Mouse (Mus musculus) E14TG2a.4 (cell line): ENCODE measurements around the gene Ergic1.

ENCODE experiments used
- H3K27me3 ChIP-seq: 2 replicates; pipeline ENCODE4 v1.6.1; 2014; ENCODE audit warnings: low read length, control low read depth; ENCODE audit not compliant: insufficient read depth
- H3K36me3 ChIP-seq: 2 replicates; pipeline ENCODE4 v1.6.1; 2014; ENCODE audit warnings: low read length, control low read depth; ENCODE audit not compliant: insufficient read depth
- H3K4me1 ChIP-seq: replicated peaks from 2 replicates; pipeline ENCODE4 v1.6.1; 2014; ENCODE audit warnings: low read depth, low read length, control low read depth
- H3K4me3 ChIP-seq: replicated peaks from 2 replicates; pipeline ENCODE4 v1.5.1; 2014; ENCODE audit warnings: mild to moderate bottlenecking, low read length
- H3K9me3 ChIP-seq: 2 replicates; pipeline ENCODE4 v1.6.1; 2014; ENCODE audit warnings: low read length, control low read depth
- CTCF ChIP-seq: conservative IDR thresholded peaks from 2 replicates; pipeline ENCODE4 v1.5.1; 2014; ENCODE audit warnings: low read length
- NANOG ChIP-seq: IDR thresholded peaks from 2 replicates; pipeline ENCODE4 v1.6.1; 2014; ENCODE audit warnings: borderline replicate concordance, low read length, mixed read lengths
- POU5F1 ChIP-seq: IDR thresholded peaks from 2 replicates; pipeline ENCODE4 v1.6.1; 2014; ENCODE audit warnings: low read length, borderline replicate concordance

Ergic1 gene

GRCm38 (mm10) chr17:26624999-26625398 is 63.7 kb downstream of the Ergic1 start:
- no peaks in the 10 kb centered on the region for H3K9me3 ChIP-seq
- no peaks in the 10 kb centered on the region for H3K27me3 ChIP-seq
- no peak overlapping the region for H3K4me3 ChIP-seq
- H3K4me1 ChIP-seq: peaks cover 23% of the 10 kb centered on the region; the same call in 1 of the 2 replicates
- no peak for TF ChIP-seq NANOG
- no peak for TF ChIP-seq POU5F1
- no peak for TF ChIP-seq CTCF
- peaks cover 93% of the 10 kb centered on the region for H3K36me3 ChIP-seq

- Histone ChIP-seq H3K36me3 (peaks cover 95% of the 10 kb centered on the region), H3K4me1 (peaks cover 22% of the 10 kb centered on the region; the same call in 1 of the 2 replicates), H3K27me3 (no peaks in the 10 kb centered on the region), H3K4me3 (no peak overlapping the region), H3K9me3 (no peaks in the 10 kb centered on the region)
- no peak for TF ChIP-seq POU5F1
- no peak for TF ChIP-seq CTCF
- no peak for TF ChIP-seq NANOG
Measured at GRCm38 (mm10) chr17:26625521-26626010, 64.3 kb downstream of the Ergic1 start.

- peaks cover 33% of the 10 kb centered on the region for H3K4me1 ChIP-seq
- no peak for TF ChIP-seq NANOG
- TF ChIP-seq CTCF: no peak
- no peaks in the 10 kb centered on the region for H3K27me3 ChIP-seq
- no peaks in the 10 kb centered on the region for H3K9me3 ChIP-seq
- H3K36me3 ChIP-seq: peaks cover 99% of the 10 kb centered on the region
- no peak overlapping the region for H3K4me3 ChIP-seq
Measured at GRCm38 (mm10) chr17:26628479-26628878, 67.2 kb downstream of the Ergic1 start.

GRCm38 (mm10) chr17:26628936-26629335 is 67.6 kb downstream of the Ergic1 start:
- TF ChIP-seq CTCF: no peak
- TF ChIP-seq NANOG: no peak
- TF ChIP-seq POU5F1: no peak
- H3K36me3 ChIP-seq: peaks cover 99% of the 10 kb centered on the region
- H3K27me3 ChIP-seq: no peaks in the 10 kb centered on the region
- H3K4me3 ChIP-seq: no peak overlapping the region
- no peaks in the 10 kb centered on the region for H3K9me3 ChIP-seq
- H3K4me1 ChIP-seq: peaks cover 33% of the 10 kb centered on the region

- Histone ChIP-seq H3K36me3 (peaks cover 97% of the 10 kb centered on the region), H3K4me1 (peaks cover 33% of the 10 kb centered on the region), H3K9me3 (no peaks in the 10 kb centered on the region), H3K4me3 (no peak overlapping the region), H3K27me3 (no peaks in the 10 kb centered on the region)
- TF ChIP-seq NANOG (no peak), CTCF (no peak), POU5F1 (no peak)
Measured at GRCm38 (mm10) chr17:26631811-26632327, 70.6 kb downstream of the Ergic1 start.

GRCm38 (mm10) chr17:26633186-26633585 is 71.9 kb downstream of the Ergic1 start:
- Histone ChIP-seq H3K9me3 (no peaks in the 10 kb centered on the region), H3K36me3 (peaks cover 95% of the 10 kb centered on the region), H3K4me3 (0 out of 2 replicates have a peak overlapping the region, but pooled peaks have one; percentile 32), H3K27me3 (no peaks in the 10 kb centered on the region), H3K4me1 (peaks cover 30% of the 10 kb centered on the region)
- no peak for TF ChIP-seq CTCF
- TF ChIP-seq NANOG: no peak
- TF ChIP-seq POU5F1: no peak

GRCm38 (mm10) chr17:26633926-26634325 is 72.6 kb downstream of the Ergic1 start:
- TF ChIP-seq CTCF (no peak), NANOG (no peak), POU5F1 (no peak)
- Histone ChIP-seq H3K9me3 (no peaks in the 10 kb centered on the region), H3K4me3 (no peak overlapping the region), H3K27me3 (no peaks in the 10 kb centered on the region), H3K4me1 (peaks cover 25% of the 10 kb centered on the region), H3K36me3 (peaks cover 95% of the 10 kb centered on the region)

- Histone ChIP-seq H3K4me1 (peaks cover 24% of the 10 kb centered on the region), H3K27me3 (no peaks in the 10 kb centered on the region), H3K9me3 (no peaks in the 10 kb centered on the region), H3K36me3 (peaks cover 95% of the 10 kb centered on the region), H3K4me3 (no peak overlapping the region)
- TF ChIP-seq NANOG (no peak), CTCF (no peak), POU5F1 (no peak)
Measured at GRCm38 (mm10) chr17:26634539-26634938, 73.2 kb downstream of the Ergic1 start.

GRCm38 (mm10) chr17:26635951-26636350 is 74.7 kb downstream of the Ergic1 start:
- TF ChIP-seq POU5F1 (no peak), CTCF (no peak), NANOG (no peak)
- Histone ChIP-seq H3K36me3 (peaks cover 95% of the 10 kb centered on the region), H3K4me1 (peaks cover 24% of the 10 kb centered on the region), H3K4me3 (no peak overlapping the region), H3K9me3 (no peaks in the 10 kb centered on the region), H3K27me3 (no peaks in the 10 kb centered on the region)
